Mouse (Mus musculus): ENCODE data around the gene Pop4. TPM values are rescaled to one million over a fixed set of nuclear protein-coding genes. Genes with fewer than 3 reads are reported as not detected.

Gene Pop4
- polyA plus RNA-seq, 1 experiment, result 0.13 TPM

DNA sequence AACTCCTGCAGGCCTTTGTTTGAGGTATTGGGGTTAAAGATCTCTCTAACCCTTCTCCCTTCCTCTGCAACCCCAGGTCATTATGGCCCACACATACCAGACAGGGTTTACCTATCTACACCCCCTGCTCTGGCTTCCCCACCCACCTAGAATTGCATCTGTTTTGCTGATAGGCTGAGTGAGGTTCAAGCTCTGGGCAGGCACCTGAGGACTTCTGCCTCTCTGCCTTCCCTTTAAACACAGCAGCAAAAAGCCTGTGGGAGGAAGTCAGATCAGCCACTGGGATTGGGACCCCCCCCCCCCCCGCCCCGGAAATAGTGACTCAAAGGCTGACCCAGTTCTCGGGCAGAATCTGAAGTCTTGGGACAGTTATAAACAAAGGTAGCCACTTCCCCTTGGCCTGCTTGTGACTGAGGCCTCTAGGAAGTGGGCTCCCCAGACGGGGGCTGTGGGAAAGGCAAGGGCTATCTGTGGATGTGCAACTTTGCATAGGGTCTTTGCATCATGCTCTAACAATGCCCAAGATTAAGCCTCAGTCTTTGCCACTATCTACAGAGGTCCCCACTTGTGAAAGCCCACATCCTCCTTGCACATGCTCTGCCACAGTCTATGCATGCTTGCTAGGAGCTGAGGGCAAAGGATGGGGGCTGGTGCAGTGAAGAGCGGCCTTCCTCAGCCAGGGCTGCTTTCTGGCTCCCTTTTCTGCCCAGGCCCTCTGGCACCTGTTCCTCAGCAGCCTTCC is 56.6 kb downstream of the Pop4 start:
- Histone ChIP-seq H3K36me3 (ENCODE audit: control insufficient read depth) (no peaks in the 10 kb centered on the region), H3K27me3 (ENCODE audit: control insufficient read depth) (no peaks in the 10 kb centered on the region), H3K4me3 (replicated peaks) (no peak overlapping the region), H3K9me3 (ENCODE audit: control insufficient read depth, low read length) (no peaks in the 10 kb centered on the region), H3K4me1 (ENCODE audit: control insufficient read depth) (peaks cover 10% of the 10 kb centered on the region)
- TF ChIP-seq TAL1 (IDR thresholded peaks at IDR 0.05; ENCODE audit: low read length) (no peak), GATA1 (IDR thresholded peaks at IDR 0.05; ENCODE audit: low read length) (no peak)

DNA sequence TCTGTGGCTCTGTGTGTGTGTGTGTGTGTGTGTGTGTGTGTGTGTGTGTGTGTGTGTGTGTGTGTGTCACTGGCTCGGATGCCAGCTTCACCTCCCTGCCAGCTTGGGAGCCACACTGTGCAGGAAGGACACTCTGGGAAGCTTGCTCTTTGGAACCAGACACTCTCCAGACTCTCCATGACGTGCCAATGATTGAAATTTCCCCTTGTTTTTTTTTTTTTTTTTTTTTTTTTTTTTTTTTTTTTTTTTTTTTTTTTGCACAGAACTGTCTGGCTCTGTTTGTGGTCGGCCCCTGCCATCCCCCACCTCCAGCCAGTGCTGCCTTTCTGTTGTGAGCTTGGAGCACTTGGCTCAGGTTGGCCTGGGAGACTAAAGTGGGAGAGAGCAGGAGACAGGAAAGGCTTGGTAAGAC is 58.6 kb downstream of the Pop4 start:
- Histone ChIP-seq H3K36me3 (ENCODE audit: control insufficient read depth) (no peaks in the 10 kb centered on the region), H3K4me3 (replicated peaks) (no peak overlapping the region), H3K27me3 (ENCODE audit: control insufficient read depth) (no peaks in the 10 kb centered on the region), H3K9me3 (ENCODE audit: control insufficient read depth, low read length) (no peaks in the 10 kb centered on the region), H3K4me1 (ENCODE audit: control insufficient read depth) (peaks cover 15% of the 10 kb centered on the region)
- TF ChIP-seq TAL1 (IDR thresholded peaks at IDR 0.05; ENCODE audit: low read length), result no peak
- TF ChIP-seq GATA1 (IDR thresholded peaks at IDR 0.05; ENCODE audit: low read length), result no peak

Other genes with a start within 250 kb of the Pop4 start
- gene Uri1, start 247.9 kb downstream of the Pop4 start, polyA plus RNA-seq (2012), result 0.25 and 0.35 TPM in 2 replicates
- gene Ccne1, start 163.9 kb downstream of the Pop4 start, polyA plus RNA-seq (2012), result 10.1 and 12.0 TPM in 2 replicates
- 0.02 TPM in 1 of 2 replicates, not detected in the other for gene 1600014C10Rik, start 88.2 kb downstream of the Pop4 start, polyA plus RNA-seq (2012)
- gene Plekhf1, start 43.4 kb downstream of the Pop4 start, polyA plus RNA-seq (2012), result 0.01 TPM in 2 replicates